Mouse (Mus musculus): ENCODE data around the gene Mcat.

GRCm38 (mm10) chr15:83590841-83591240 lies 27.3 kb upstream of the Mcat start:
- TF ChIP-seq CTCF (IDR thresholded peaks at IDR 0.05; ENCODE audit: low read depth) (no peak), EP300 (optimal IDR thresholded peaks at IDR 0.05) (no peak)

All from stomach, postnatal 0 days (tissue).